Mouse (Mus musculus): ENCODE results near the gene Gm4175. TPM values are rescaled to one million over a fixed set of nuclear protein-coding genes. Genes with fewer than 3 reads are reported as not detected.
"Not testable (repeated sequence)": the region's sequence is repeated elsewhere in the genome, so short reads cannot be mapped to it uniquely, and the experiment has no call there.

Gene Gm4175
- total RNA-seq (2021): not detected

GRCm38 (mm10) chr7:21761375-21761774, at the start of gene Gm4175:
Gm4175 (minus strand) TSS chr7:21761475.
- not testable (repeated sequence) for DNase-seq

GRCm38 (mm10) chr7:21796628-21797027, 35.4 kb upstream of the Gm4175 start, which contains the start of gene Gm4177:
Gm4177 (minus strand) TSS chr7:21796728.
- not testable (repeated sequence) for DNase-seq

Other genes with a start within 250 kb of the Gm4175 start
- gene Vmn1r130, start 249.7 kb downstream of the Gm4175 start, total RNA-seq (2021): not detected
- not detected for gene Vmn1r131, start 215.4 kb downstream of the Gm4175 start, total RNA-seq (2021)
- not detected for gene Vmn1r132, start 147.4 kb downstream of the Gm4175 start, total RNA-seq (2021)
- gene Gm4177, start 35.3 kb upstream of the Gm4175 start, total RNA-seq (2021): not detected
- not detected for gene Vmn1r135, start 70.9 kb upstream of the Gm4175 start, total RNA-seq (2021)
- gene Gm5725, start 82.8 kb upstream of the Gm4175 start, total RNA-seq (2021): not detected
- gene Gm5891, start 159.8 kb upstream of the Gm4175 start, total RNA-seq (2021): not detected
- not detected for gene Vmn1r137, start 233.1 kb upstream of the Gm4175 start, total RNA-seq (2021)